Mouse (Mus musculus) left cerebral cortex, postnatal 25 days (tissue): ENCODE results near the gene Gnai2. TPM values are rescaled to one million over a fixed set of nuclear protein-coding genes. Genes with fewer than 3 reads are reported as not detected.

ENCODE experiments used
- DNase-seq, 2 experiments: peaks; one replicate each; pipeline ENCODE4 v3.0.0; 2022; ENCODE audit warnings: low spot score in 2 of 2, mixed read lengths in 1 of 2
- intact Hi-C: fragments of 180-260 bp; cut with DNase I; formaldehyde crosslinking; loops from one replicate; pipeline ENCODE4 v1.15.1; 2025
- total RNA-seq, 2 experiments: library from RNA; stranded (reverse); gene quantifications; 2 replicates each; pipeline ENCODE4 v1.2.3; 2021

Gnai2 gene
- total RNA-seq, 2 experiments from 2014 or later, result 214 to 221 TPM

GRCm38 (mm10) chr9:107633661-107634405, 1.3 kb downstream of the Gnai2 start:
- intact Hi-C loops, result no loop called here
- DNase-seq, result no peak

- DNase-seq, result peak; percentile 82 to 84
- intact Hi-C loops, result no loop called here
Observed at GRCm38 (mm10) chr9:107633091-107633660, 2.0 kb downstream of the Gnai2 start.

- intact Hi-C loops, result no loop called here
- no peak for DNase-seq
Observed at GRCm38 (mm10) chr9:107632478-107632877, 2.7 kb downstream of the Gnai2 start.

- no peak for DNase-seq
- intact Hi-C loops, result no loop called here
Observed at GRCm38 (mm10) chr9:107631861-107632260, 3.3 kb downstream of the Gnai2 start.

GRCm38 (mm10) chr9:107631311-107631826, 3.8 kb downstream of the Gnai2 start:
- DNase-seq, result no peak
- intact Hi-C loops, result no loop called here

- intact Hi-C loops, result no loop called here
- peak in 1 of 2 experiments; percentile 57 for DNase-seq
Observed at GRCm38 (mm10) chr9:107630576-107630975, 4.6 kb downstream of the Gnai2 start.

- DNase-seq, result peak in 1 of 2 experiments; percentile 48
- intact Hi-C loops, result no loop called here
Observed at GRCm38 (mm10) chr9:107629901-107630425, 5.2 kb downstream of the Gnai2 start.

GRCm38 (mm10) chr9:107629411-107629730, 5.8 kb downstream of the Gnai2 start:
- no peak for DNase-seq
- intact Hi-C loops, result no loop called here

- intact Hi-C loops, result no loop called here
- no peak for DNase-seq
Observed at GRCm38 (mm10) chr9:107628721-107629410, 6.3 kb downstream of the Gnai2 start.

GRCm38 (mm10) chr9:107627387-107628255, 7.5 kb downstream of the Gnai2 start:
- intact Hi-C loops, result no loop called here
- no peak for DNase-seq

- intact Hi-C loops, result loop anchor here (1.0 kb wide), 1 partner anchor 17 kb away; no protein-coding TSS in a partner anchor
Observed at GRCm38 (mm10) chr9:107626844-107627277, 8.3 kb downstream of the Gnai2 start.

GRCm38 (mm10) chr9:107626158-107626843, 8.9 kb downstream of the Gnai2 start:
- DNase-seq, result no peak
- intact Hi-C loops, result loop anchor here (1.0 kb wide), 1 partner anchor 18 kb away; no protein-coding TSS in a partner anchor

More at GRCm38 (mm10) chr9:107626844-107627277, 8.3 kb downstream of the Gnai2 start:
- peak; percentile 67 to 74 for DNase-seq

- no peak for DNase-seq
- intact Hi-C loops, result loop anchor here (1.0 kb wide), 1 partner anchor 19 kb away; no protein-coding TSS in a partner anchor
Observed at GRCm38 (mm10) chr9:107625351-107626128, 9.6 kb downstream of the Gnai2 start.

- no peak for DNase-seq
Observed at GRCm38 (mm10) chr9:107624951-107625350, 10.2 kb downstream of the Gnai2 start.

GRCm38 (mm10) chr9:107624539-107624938, 10.6 kb downstream of the Gnai2 start:
- intact Hi-C loops, result no loop called here
- DNase-seq, result no peak

More at GRCm38 (mm10) chr9:107624951-107625350, 10.2 kb downstream of the Gnai2 start:
- intact Hi-C loops, result no loop called here

- intact Hi-C loops, result no loop called here
- DNase-seq, result no peak
Observed at GRCm38 (mm10) chr9:107620954-107621353, 14.2 kb downstream of the Gnai2 start.

- DNase-seq, result no peak
- intact Hi-C loops, result no loop called here
Observed at GRCm38 (mm10) chr9:107619546-107619879, 15.7 kb downstream of the Gnai2 start.
